Mouse (Mus musculus): Measurements from ENCODE around the gene Dusp28. TPM values are rescaled to one million over a fixed set of nuclear protein-coding genes. Genes with fewer than 3 reads are reported as not detected.

Dusp28 gene
- polyA plus RNA-seq, 1 experiment from 2014 or later, result 6.9 TPM

- Histone ChIP-seq H3K27me3 (ENCODE audit: insufficient read depth, low read length) (no peaks in the 10 kb centered on the region), H3K4me3 (ENCODE audit: low read depth, low read length) (no peak overlapping the region), H3K27ac (ENCODE audit: low read depth) (no peak overlapping the region), H3K36me3 (ENCODE audit: insufficient read depth) (peaks cover 41% of the 10 kb centered on the region), H3K9me3 (ENCODE audit: low read depth, low read length) (no peaks in the 10 kb centered on the region), H3K4me2 (no peak overlapping the region), H3K4me1 (ENCODE audit: insufficient read depth) (peaks cover 15% of the 10 kb centered on the region), H3K9ac (no peak overlapping the region)
- no peak for TF ChIP-seq CTCF (IDR thresholded peaks at IDR 0.05; ENCODE audit: low read depth)
- ATAC-seq (ENCODE audit: insufficient read depth) (no peak), DNase-seq (no peak)
- 87% methylated on average over 3 of the region's 3 CpGs for WGBS
These were observed 31.0 kb downstream of the Dusp28 start for GRCm38 (mm10) chr1:92937797-92938196.

GRCm38 (mm10) chr1:92939746-92940145 is 33.0 kb downstream of the Dusp28 start:
- Histone ChIP-seq H3K36me3 (ENCODE audit: insufficient read depth) (peaks cover 57% of the 10 kb centered on the region), H3K27me3 (ENCODE audit: insufficient read depth, low read length) (no peaks in the 10 kb centered on the region)
- WGBS, result 92% methylated on average over 4 of the region's 4 CpGs

GRCm38 (mm10) chr1:92943219-92943989 is 36.6 kb downstream of the Dusp28 start:
- no peak overlapping the region for H3K27ac ChIP-seq (ENCODE audit: low read depth)
- no peak for ATAC-seq (ENCODE audit: insufficient read depth)
- H3K9me3 ChIP-seq (ENCODE audit: low read depth, low read length), result no peaks in the 10 kb centered on the region
- peaks cover 86% of the 10 kb centered on the region for H3K36me3 ChIP-seq (ENCODE audit: insufficient read depth)
- no peak overlapping the region for H3K9ac ChIP-seq
- TF ChIP-seq CTCF (IDR thresholded peaks at IDR 0.05; ENCODE audit: low read depth), result no peak
- H3K4me3 ChIP-seq (ENCODE audit: low read depth, low read length), result no peak overlapping the region
- no peaks in the 10 kb centered on the region for H3K27me3 ChIP-seq (ENCODE audit: insufficient read depth, low read length)
- no peak overlapping the region for H3K4me2 ChIP-seq
- no peak for DNase-seq
- no peaks in the 10 kb centered on the region for H3K4me1 ChIP-seq (ENCODE audit: insufficient read depth)
- WGBS, result 94% methylated on average over 19 of the region's 19 CpGs

More at GRCm38 (mm10) chr1:92939746-92940145, 33.0 kb downstream of the Dusp28 start:
- Histone ChIP-seq H3K4me1 (ENCODE audit: insufficient read depth) (peaks cover 10% of the 10 kb centered on the region), H3K4me2 (no peak overlapping the region), H3K27ac (ENCODE audit: low read depth) (no peak overlapping the region), H3K9ac (no peak overlapping the region), H3K4me3 (ENCODE audit: low read depth, low read length) (no peak overlapping the region), H3K9me3 (ENCODE audit: low read depth, low read length) (no peaks in the 10 kb centered on the region)
- no peak for TF ChIP-seq CTCF (IDR thresholded peaks at IDR 0.05; ENCODE audit: low read depth)
- DNase-seq, result no peak
- no peak for ATAC-seq (ENCODE audit: insufficient read depth)

- no peak for TF ChIP-seq CTCF (IDR thresholded peaks at IDR 0.05; ENCODE audit: low read depth)
- Histone ChIP-seq H3K9me3 (ENCODE audit: low read depth, low read length) (no peaks in the 10 kb centered on the region), H3K27ac (ENCODE audit: low read depth) (no peak overlapping the region), H3K27me3 (ENCODE audit: insufficient read depth, low read length) (no peaks in the 10 kb centered on the region), H3K4me1 (ENCODE audit: insufficient read depth) (no peaks in the 10 kb centered on the region), H3K4me2 (no peak overlapping the region), H3K36me3 (ENCODE audit: insufficient read depth) (peaks cover 58% of the 10 kb centered on the region), H3K4me3 (ENCODE audit: low read depth, low read length) (no peak overlapping the region), H3K9ac (no peak overlapping the region)
- WGBS, result 94% methylated on average over 3 of the region's 3 CpGs
- ATAC-seq (ENCODE audit: insufficient read depth) (no peak), DNase-seq (no peak)
These were observed 41.2 kb downstream of the Dusp28 start for GRCm38 (mm10) chr1:92947966-92948365.

GRCm38 (mm10) chr1:92949426-92949825 is 42.6 kb downstream of the Dusp28 start:
- H3K27ac ChIP-seq (ENCODE audit: low read depth), result no peak overlapping the region
- H3K4me3 ChIP-seq (ENCODE audit: low read depth, low read length), result no peak overlapping the region
- H3K36me3 ChIP-seq (ENCODE audit: insufficient read depth), result peaks cover 46% of the 10 kb centered on the region
- ATAC-seq (ENCODE audit: insufficient read depth), result no peak
- H3K9ac ChIP-seq, result no peak overlapping the region
- H3K9me3 ChIP-seq (ENCODE audit: low read depth, low read length), result no peaks in the 10 kb centered on the region
- H3K4me2 ChIP-seq, result no peak overlapping the region
- peak; percentile 42 for DNase-seq
- no peaks in the 10 kb centered on the region for H3K4me1 ChIP-seq (ENCODE audit: insufficient read depth)
- no peaks in the 10 kb centered on the region for H3K27me3 ChIP-seq (ENCODE audit: insufficient read depth, low read length)
- TF ChIP-seq CTCF (IDR thresholded peaks at IDR 0.05; ENCODE audit: low read depth), result peak; percentile 60
- 46% methylated on average over 6 of the region's 6 CpGs for WGBS

GRCm38 (mm10) chr1:92950607-92951006 is 43.8 kb downstream of the Dusp28 start, which contains the start of gene Gpr35:
TSS of gene Gpr35 (plus strand) at chr1:92950865.
- WGBS, result 55% methylated on average over 5 of the region's 5 CpGs

GRCm38 (mm10) chr1:92953641-92954040 is 46.9 kb downstream of the Dusp28 start:
- Histone ChIP-seq H3K27ac (ENCODE audit: low read depth) (no peak overlapping the region), H3K4me1 (ENCODE audit: insufficient read depth) (no peaks in the 10 kb centered on the region), H3K27me3 (ENCODE audit: insufficient read depth, low read length) (no peaks in the 10 kb centered on the region), H3K4me2 (no peak overlapping the region), H3K4me3 (ENCODE audit: low read depth, low read length) (no peak overlapping the region), H3K9me3 (ENCODE audit: low read depth, low read length) (no peaks in the 10 kb centered on the region), H3K36me3 (ENCODE audit: insufficient read depth) (peaks cover 5% of the 10 kb centered on the region; the same call in 1 of the 2 replicates), H3K9ac (no peak overlapping the region)
- DNase-seq (no peak), ATAC-seq (ENCODE audit: insufficient read depth) (no peak)
- no peak for TF ChIP-seq CTCF (IDR thresholded peaks at IDR 0.05; ENCODE audit: low read depth)
- 58% methylated on average over 2 of the region's 2 CpGs for WGBS

More at GRCm38 (mm10) chr1:92950607-92951006, 43.8 kb downstream of the Dusp28 start, which contains the start of gene Gpr35:
- Histone ChIP-seq H3K36me3 (ENCODE audit: insufficient read depth) (peaks cover 34% of the 10 kb centered on the region), H3K4me2 (no peak within 1 kb of the TSS), H3K4me3 (ENCODE audit: low read depth, low read length) (no peak within 1 kb of the TSS), H3K27me3 (ENCODE audit: insufficient read depth, low read length) (no peaks in the 10 kb centered on the region), H3K27ac (ENCODE audit: low read depth) (no peak within 1 kb of the TSS), H3K9me3 (ENCODE audit: low read depth, low read length) (no peaks in the 10 kb centered on the region), H3K9ac (no peak within 1 kb of the TSS), H3K4me1 (ENCODE audit: insufficient read depth) (no peaks in the 10 kb centered on the region)
- no peak for TF ChIP-seq CTCF (IDR thresholded peaks at IDR 0.05; ENCODE audit: low read depth)
- ATAC-seq (ENCODE audit: insufficient read depth), result no peak
- no peak for DNase-seq

Measured in lung, embryonic 14.5 days (tissue).